8 mouse cellular contexts compared by ENCODE assay signal in the genomic region with DNA sequence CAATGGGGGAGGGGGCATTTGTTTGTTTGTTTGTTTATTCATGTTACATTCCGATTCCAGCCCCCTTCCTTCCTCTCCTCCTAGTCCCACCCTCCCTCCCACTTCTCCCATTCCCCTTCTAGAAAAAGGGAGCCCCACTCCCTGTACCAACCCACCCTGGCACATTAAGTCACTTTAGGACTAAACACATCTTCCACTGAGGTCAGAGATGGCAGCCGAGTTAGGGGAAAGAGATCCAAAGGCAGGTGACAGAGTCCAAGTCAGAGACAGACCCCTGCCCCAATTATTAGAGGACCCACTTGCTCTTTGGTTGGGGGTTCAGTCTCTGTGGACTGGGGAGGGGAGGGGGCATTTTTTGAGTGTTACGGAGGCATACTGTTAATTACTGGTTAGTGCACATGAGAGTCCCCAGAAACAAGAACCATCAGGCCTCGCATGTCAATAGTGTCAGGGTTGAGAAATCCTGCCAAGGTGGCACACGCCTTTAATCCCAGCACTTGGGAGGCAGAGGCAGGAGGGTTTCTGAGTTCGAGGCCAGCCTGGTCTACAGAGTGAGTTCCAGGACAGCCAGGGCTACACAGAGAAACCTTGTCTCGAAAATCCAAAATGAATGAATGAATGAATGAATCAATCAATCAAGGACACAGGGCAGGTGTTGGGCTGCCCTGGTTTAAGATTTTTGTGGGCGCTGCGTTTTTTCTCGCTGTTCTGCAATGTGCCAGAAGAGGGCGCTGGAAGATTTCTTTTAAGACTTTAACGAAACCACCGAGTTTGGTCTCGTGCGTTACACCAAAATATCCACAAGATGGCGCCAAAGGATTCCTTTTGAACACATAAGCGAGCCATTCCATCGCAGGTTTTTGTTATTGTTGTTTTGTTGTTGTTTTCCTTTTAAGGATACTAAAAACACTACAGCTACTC.
DNase-seq lines count a peak whose midpoint lies in the region; ATAC-seq lines count a peak whose summit lies in the region.

No protein-coding gene starts in this region.

- DNase-seq in R1 (ENCODE audit: low read depth, low spot score), result peak; percentile 94
- peak; percentile 88 to 92 for DNase-seq in cerebellum, postnatal 25 days
- peak; percentile 94 for DNase-seq in gastrocnemius, adult 18-20 months (ENCODE audit: low spot score)
- peak; percentile 89 for DNase-seq in left cerebral cortex, adult 11 months (ENCODE audit: low spot score)
- peak; percentile 87 for DNase-seq in right cerebral cortex, adult 18-20 months
- DNase-seq in urinary bladder, postnatal 10 days (ENCODE audit: low spot score), result peak; percentile 58

- H3K4me3 ChIP-seq in hindbrain, embryonic 16.5 days (ENCODE audit: low read length), result no peak overlapping the region

- peaks cover 3% of the 10 kb centered on the region; the same call in 1 of the 2 replicates for H3K27me3 ChIP-seq in hindbrain, embryonic 16.5 days (replicated peaks; ENCODE audit: control insufficient read depth, insufficient read depth, low read length)

- no peak overlapping the region for H3K27ac ChIP-seq in hindbrain, embryonic 16.5 days (ENCODE audit: low read depth, low read length)

- H3K4me2 ChIP-seq in hindbrain, embryonic 16.5 days (ENCODE audit: low read length), result peak overlapping the region; percentile 37

- 24% methylated on average over 18 of the region's 18 CpGs for WGBS in hindbrain, embryonic 16.5 days

- no peaks in the 10 kb centered on the region for H3K9me3 ChIP-seq in hindbrain, embryonic 16.5 days (ENCODE audit: control insufficient read depth, low read length)

- ATAC-seq in hindbrain, embryonic 16.5 days, result peak; percentile 77
- peak; percentile 96 for ATAC-seq in megakaryocyte, adult 5-6 weeks (ENCODE audit: poor library complexity, severe bottlenecking)

- H3K4me1 ChIP-seq in hindbrain, embryonic 16.5 days (ENCODE audit: control insufficient read depth, insufficient read depth, low read depth, low read length), result no peaks in the 10 kb centered on the region

- no peaks in the 10 kb centered on the region for H3K36me3 ChIP-seq in hindbrain, embryonic 16.5 days (ENCODE audit: control insufficient read depth, insufficient read depth, low read length)

- H3K9ac ChIP-seq in hindbrain, embryonic 16.5 days (ENCODE audit: low read depth, low read length), result no peak overlapping the region
